Mouse (Mus musculus) liver, embryonic 14.5 days (tissue): ENCODE measurements at regions not wholly inside any gene's neighbourhood (a gene's known extent, or its start where the extent isn't known, plus 50 kb on each side); places are given as distances from the start of the nearest gene placed in this dataset.

ENCODE experiments used
- ATAC-seq: fragments of 200-750 bp; cut with Nextera tagmentation; 2 replicates; pipeline ENCODE4 v1.8.0; 2017; ENCODE audit warnings: moderate number of reproducible peaks, mild to moderate bottlenecking, moderate library complexity; ENCODE audit not compliant: insufficient read depth
- DNase-seq, 3 experiments: peaks; one replicate each; pipeline ENCODE4 v3.0.0-alpha.2; 2012 to 2013; ENCODE audit warnings: low read depth in 3 of 3, low spot score in 3 of 3
- H3K27ac ChIP-seq: fragments of 300-500 bp; sonication (generic); 2 replicates; pipeline ENCODE4 v1.5.1; 2014; ENCODE audit warnings: moderate library complexity, mild to moderate bottlenecking, control low read depth, inconsistent platforms
- H3K27me3 ChIP-seq: fragments of 300-500 bp; sonication (generic); 2 replicates; pipeline ENCODE4 v1.6.1; 2014; ENCODE audit warnings: mild to moderate bottlenecking, low read length, moderate library complexity; ENCODE audit not compliant: control insufficient read depth, insufficient read depth
- H3K36me3 ChIP-seq: fragments of 300-500 bp; sonication (generic); replicated peaks from 2 replicates; pipeline ENCODE4 v1.6.1; 2014; ENCODE audit warnings: low read depth; ENCODE audit not compliant: control insufficient read depth, insufficient read depth
- H3K4me1 ChIP-seq, 2 experiments: fragments of 200-500 bp in 1 of 2; fragments of 300-500 bp in 1 of 2; sonication (generic) in 1 of 2; replicated peaks; 2 replicates each; pipeline ENCODE4 v1.6.1; 2012 to 2014; ENCODE audit warnings: antibody characterized with exemption in 1 of 2, inconsistent platforms in 1 of 2, low read length in 1 of 2; ENCODE audit not compliant: control insufficient read depth in 2 of 2, insufficient read depth in 2 of 2
- H3K4me2 ChIP-seq: fragments of 300-500 bp; sonication (generic); 2 replicates; pipeline ENCODE4 v1.6.1; 2014; ENCODE audit warnings: low read depth, mild to moderate bottlenecking, control low read depth, moderate library complexity
- H3K4me3 ChIP-seq, 2 experiments: fragments of 200-500 bp in 1 of 2; fragments of 300-500 bp in 1 of 2; sonication (generic) in 1 of 2; 2 replicates each; pipeline ENCODE4 v1.5.1; 2012 to 2014; ENCODE audit warnings: low read depth in 2 of 2, low read length in 2 of 2, mild to moderate bottlenecking in 2 of 2, control low read depth in 1 of 2, inconsistent platforms in 1 of 2, moderate library complexity in 1 of 2; ENCODE audit not compliant: insufficient read depth in 1 of 2
- H3K9ac ChIP-seq: fragments of 300-500 bp; sonication (generic); replicated peaks from 2 replicates; pipeline ENCODE4 v1.6.1; 2014; ENCODE audit warnings: mild to moderate bottlenecking, control low read depth, moderate library complexity
- H3K9me3 ChIP-seq: fragments of 300-500 bp; sonication (generic); 2 replicates; pipeline ENCODE4 v1.6.1; 2016; ENCODE audit warnings: low read length, mixed read lengths; ENCODE audit not compliant: control insufficient read depth
- CTCF ChIP-seq: IDR thresholded peaks from 2 replicates; pipeline ENCODE4 v1.5.1; 2016; ENCODE audit warnings: antibody characterized with exemption, low read depth, control low read depth
- EP300 ChIP-seq: IDR thresholded peaks from 2 replicates; pipeline ENCODE4 v1.6.1; 2016; ENCODE audit warnings: antibody characterized with exemption, low read depth
- WGBS: fragments of 180-500 bp; shearing (Covaris S2); extraction: QIAGEN DNeasy Blood & Tissue Kit; methylation state at CpG from one replicate; pipeline ENCODE4 v1.1.7; 2014; ENCODE audit not compliant: insufficient replicate concordance; 5-methylcytosine and 5-hydroxymethylcytosine counted together

DNA sequence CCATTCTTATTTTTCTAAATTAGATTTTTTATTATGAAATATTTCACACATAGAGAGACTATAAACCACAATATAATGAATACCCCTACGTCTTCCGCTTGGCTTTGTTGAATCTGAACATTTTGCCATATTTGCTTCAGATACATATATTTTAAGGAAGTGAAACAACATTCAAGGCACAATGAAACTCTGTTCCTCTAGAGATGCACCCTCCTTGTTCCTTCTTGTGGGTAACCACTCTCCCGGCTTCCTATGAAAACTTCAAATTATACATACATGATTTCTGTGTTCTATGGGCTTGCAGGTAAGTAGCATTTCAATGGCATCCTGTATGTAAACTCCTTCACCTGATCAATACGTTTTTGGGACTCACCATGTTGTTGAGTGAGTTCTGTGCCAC, 94.4 kb upstream of the Lhx1 start:
- H3K27ac ChIP-seq = no peak overlapping the region
- no peaks in the 10 kb centered on the region for H3K4me1 ChIP-seq
- DNase-seq = no peak
- no peak overlapping the region for H3K4me3 ChIP-seq
- H3K4me2 ChIP-seq = no peak overlapping the region
- H3K9ac ChIP-seq = no peak overlapping the region
- 47% methylated on average over 4 of the region's 4 CpGs for WGBS
- no peaks in the 10 kb centered on the region; the same call in 1 of the 2 replicates for H3K27me3 ChIP-seq
- TF ChIP-seq EP300 = no peak
- TF ChIP-seq CTCF = no peak
- no peaks in the 10 kb centered on the region for H3K36me3 ChIP-seq
- no peak for ATAC-seq
- H3K9me3 ChIP-seq = no peaks in the 10 kb centered on the region

DNA sequence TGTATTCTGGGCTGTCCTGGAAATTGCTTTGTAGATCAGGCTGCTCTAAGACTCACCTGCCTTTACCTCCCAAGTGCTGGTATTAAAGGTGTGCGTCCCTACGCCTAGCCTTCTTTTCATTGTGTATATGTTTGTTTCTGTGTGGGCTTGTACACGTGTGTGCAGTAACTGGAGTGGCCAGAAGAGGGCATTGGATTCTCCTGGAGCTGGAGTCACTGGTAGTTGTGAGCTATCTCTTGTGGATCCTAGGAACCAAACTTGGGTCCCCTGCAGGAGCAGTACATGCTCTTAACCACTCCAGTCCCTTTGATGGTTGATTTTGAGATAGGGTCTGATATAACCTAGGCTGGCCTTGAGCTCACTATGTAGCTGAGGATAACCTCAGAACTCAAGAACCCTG, 93.2 kb upstream of the Lhx1 start:
- H3K4me2 ChIP-seq = no peak overlapping the region
- DNase-seq (no peak), ATAC-seq (no peak)
- WGBS = 66% methylated on average over 3 of the region's 3 CpGs
- H3K36me3 ChIP-seq = no peaks in the 10 kb centered on the region
- H3K4me3 ChIP-seq = no peak overlapping the region
- H3K9ac ChIP-seq = no peak overlapping the region
- no peak for TF ChIP-seq EP300
- TF ChIP-seq CTCF = peak; percentile 52
- no peaks in the 10 kb centered on the region for H3K9me3 ChIP-seq
- H3K27ac ChIP-seq = no peak overlapping the region
- peaks cover 0 to 1% of the 10 kb centered on the region in 2 experiments; a peak in 1 of 4 replicates for H3K4me1 ChIP-seq
- H3K27me3 ChIP-seq = no peaks in the 10 kb centered on the region; the same call in 1 of the 2 replicates

DNA sequence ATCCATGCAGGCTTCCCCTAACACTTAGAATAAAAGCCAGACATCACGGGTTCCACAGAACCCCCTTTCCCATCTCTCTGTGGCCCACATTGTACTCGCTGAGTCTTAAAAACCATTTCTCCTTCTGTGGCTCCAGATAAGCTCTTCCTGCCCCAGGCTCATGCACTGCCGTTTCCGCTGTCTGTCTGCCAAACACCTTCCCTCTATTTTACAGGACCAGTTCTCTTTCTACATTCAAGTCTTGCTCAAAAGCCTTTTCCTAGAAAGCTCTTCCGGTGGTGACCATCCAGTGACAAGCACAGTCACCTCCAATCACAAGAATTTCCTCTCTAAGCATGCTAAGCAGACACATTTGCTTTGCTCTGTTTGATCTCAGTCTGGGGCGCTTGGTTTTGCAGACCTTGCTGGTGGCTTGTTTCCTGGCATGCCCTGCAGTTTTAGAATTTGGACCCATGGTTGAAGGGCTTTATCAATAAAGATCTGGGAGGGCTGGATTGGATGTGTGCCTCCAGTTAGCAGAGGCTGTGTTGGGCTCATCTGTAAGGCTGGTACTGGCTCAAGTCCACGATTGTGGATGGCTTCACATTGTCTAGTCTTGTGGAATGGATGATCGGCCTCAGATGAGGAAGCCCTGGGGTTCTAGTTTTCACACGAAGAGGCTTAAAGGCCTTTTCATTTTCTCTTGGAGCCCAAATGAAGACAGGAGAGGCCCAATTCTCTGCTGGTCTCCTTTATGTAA, 87.8 kb upstream of the Lhx1 start:
- TF ChIP-seq EP300 (no peak), CTCF (no peak)
- Histone ChIP-seq H3K4me3 (no peak overlapping the region), H3K9me3 (no peaks in the 10 kb centered on the region), H3K4me2 (no peak overlapping the region), H3K27me3 (no peaks in the 10 kb centered on the region), H3K4me1 (peaks cover 0 to 8% of the 10 kb centered on the region in 2 experiments; a peak in 2 of 4 replicates), H3K36me3 (no peaks in the 10 kb centered on the region), H3K9ac (no peak overlapping the region), H3K27ac (no peak overlapping the region)
- 22% methylated on average over 9 of the region's 9 CpGs for WGBS
- no peak for DNase-seq
- ATAC-seq = no peak

DNA sequence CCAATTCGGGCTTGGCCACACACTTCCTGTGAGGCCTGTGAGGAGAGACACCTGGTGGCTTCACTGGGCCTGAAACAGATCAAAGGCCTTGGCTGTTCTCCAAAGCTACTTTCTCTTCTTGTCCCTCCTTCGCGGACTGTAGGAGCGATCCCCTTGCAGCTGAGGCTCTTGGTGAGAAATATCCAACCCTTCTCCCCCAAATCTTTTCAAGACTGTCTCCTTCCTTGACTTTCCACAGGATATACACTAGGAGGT, 86.2 kb upstream of the Lhx1 start:
- DNase-seq (no peak), ATAC-seq (no peak)
- WGBS = 49% methylated on average over 4 of the region's 4 CpGs
- Histone ChIP-seq H3K9ac (no peak overlapping the region), H3K4me3 (no peak overlapping the region), H3K4me2 (no peak overlapping the region), H3K36me3 (no peaks in the 10 kb centered on the region), H3K27ac (no peak overlapping the region), H3K9me3 (no peaks in the 10 kb centered on the region), H3K4me1 (peaks cover 0 to 8% of the 10 kb centered on the region in 2 experiments; a peak in 2 of 4 replicates), H3K27me3 (no peaks in the 10 kb centered on the region)
- no peak for TF ChIP-seq EP300
- TF ChIP-seq CTCF = no peak

DNA sequence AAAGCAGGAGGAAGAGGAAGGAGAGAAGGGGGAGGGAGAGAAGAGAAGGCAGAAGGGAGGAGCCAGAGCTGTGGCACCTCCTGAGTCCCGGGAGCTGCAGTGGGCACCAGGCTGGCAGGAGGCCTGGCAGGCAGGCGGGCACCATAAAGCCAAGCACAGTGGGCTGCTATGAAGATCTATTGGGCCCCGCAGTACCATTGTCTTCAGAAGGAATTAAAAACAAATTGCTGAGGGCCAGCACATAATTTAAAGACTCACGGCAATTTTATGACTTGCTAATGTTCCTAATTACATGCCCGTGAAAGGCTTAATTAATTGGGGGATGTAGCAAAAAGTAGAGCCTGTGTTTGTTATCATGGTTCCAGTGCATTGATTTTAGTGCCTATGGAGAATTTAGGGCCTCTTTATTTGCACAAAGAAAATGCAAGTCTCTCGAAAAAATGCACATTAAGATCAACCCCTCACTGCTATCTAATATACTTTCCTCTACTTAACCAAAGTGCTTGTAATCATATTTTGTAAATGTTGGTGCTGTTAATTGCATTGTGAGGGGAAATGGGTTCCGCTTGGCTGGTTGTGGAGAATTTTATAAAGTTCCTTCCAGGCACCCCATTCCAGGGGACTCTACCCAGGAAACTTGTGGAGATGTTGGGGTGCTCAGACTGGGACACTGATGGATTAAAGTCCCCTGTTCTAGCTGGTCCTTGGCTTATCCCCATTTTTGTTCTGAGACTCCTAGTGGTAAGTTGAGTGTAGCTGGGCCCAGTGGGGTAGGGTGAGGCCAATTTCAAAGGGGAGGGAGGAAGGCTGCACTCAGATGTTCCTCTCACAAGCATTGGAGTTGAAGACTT, 85.7 kb upstream of the Lhx1 start:
- no peak overlapping the region for H3K27ac ChIP-seq
- TF ChIP-seq EP300 (no peak), CTCF (no peak)
- ATAC-seq = no peak
- no peaks in the 10 kb centered on the region for H3K9me3 ChIP-seq
- H3K27me3 ChIP-seq = no peaks in the 10 kb centered on the region
- H3K9ac ChIP-seq = no peak overlapping the region
- 60% methylated on average over 7 of the region's 7 CpGs for WGBS
- peaks cover 0 to 8% of the 10 kb centered on the region in 2 experiments; a peak in 2 of 4 replicates for H3K4me1 ChIP-seq
- H3K4me2 ChIP-seq = no peak overlapping the region
- no peak for DNase-seq
- no peak overlapping the region for H3K4me3 ChIP-seq
- no peaks in the 10 kb centered on the region for H3K36me3 ChIP-seq
